Mouse (Mus musculus) hindbrain, postnatal 0 days (tissue): ENCODE data around the gene Dalrd3. TPM values are rescaled to one million over a fixed set of nuclear protein-coding genes. Genes with fewer than 3 reads are reported as not detected.
A peak's percentile ranks its signal among the peaks of the same experiment; 100 is the strongest.

ENCODE experiments used
- ATAC-seq: fragments of 200-750 bp; cut with Nextera tagmentation; 2 replicates; pipeline ENCODE4 v1.8.0; 2017; ENCODE audit warnings: mild to moderate bottlenecking, moderate TSS enrichment, moderate library complexity
- DNase-seq: peaks from one replicate; pipeline ENCODE4 v3.0.0-alpha.2; 2015; ENCODE audit warnings: low spot score
- H3K27ac ChIP-seq: fragments of 300-500 bp; sonication (generic); 2 replicates; pipeline ENCODE4 v1.5.1; 2014; ENCODE audit warnings: mild to moderate bottlenecking
- H3K27me3 ChIP-seq: fragments of 300-500 bp; sonication (generic); 2 replicates; pipeline ENCODE4 v1.6.1; 2014; ENCODE audit warnings: low read length, mixed read lengths; ENCODE audit not compliant: insufficient read depth
- H3K36me3 ChIP-seq: fragments of 300-500 bp; sonication (generic); 2 replicates; pipeline ENCODE4 v1.6.1; 2014; ENCODE audit warnings: low read length, mixed read lengths; ENCODE audit not compliant: insufficient read depth
- H3K4me1 ChIP-seq: fragments of 300-500 bp; sonication (generic); 2 replicates; pipeline ENCODE4 v1.6.1; 2014; ENCODE audit warnings: antibody characterized with exemption, low read length, mixed read lengths; ENCODE audit not compliant: insufficient read depth
- H3K4me2 ChIP-seq: fragments of 300-500 bp; sonication (generic); 2 replicates; pipeline ENCODE4 v1.6.1; 2014; ENCODE audit warnings: low read depth, mild to moderate bottlenecking, low read length, moderate library complexity, mixed read lengths
- H3K4me3 ChIP-seq: fragments of 300-500 bp; sonication (generic); 2 replicates; pipeline ENCODE4 v1.5.1; 2014; ENCODE audit warnings: low read length
- H3K9ac ChIP-seq: fragments of 300-500 bp; sonication (generic); replicated peaks from 2 replicates; pipeline ENCODE4 v1.6.1; 2014; ENCODE audit warnings: mild to moderate bottlenecking, low read length, moderate library complexity, mixed read lengths
- H3K9me3 ChIP-seq: fragments of 300-500 bp; sonication (generic); 2 replicates; pipeline ENCODE4 v1.6.1; 2016; ENCODE audit warnings: low read length, mixed read lengths
- CTCF ChIP-seq: IDR thresholded peaks from 2 replicates; pipeline ENCODE4 v1.5.1; 2016; ENCODE audit warnings: antibody characterized with exemption, control low read depth, low read depth
- WGBS: fragments of 180-500 bp; shearing (Covaris S2); extraction: QIAGEN DNeasy Blood & Tissue Kit; methylation state at CpG from one replicate; pipeline ENCODE4 v1.1.7; 2014; 5-methylcytosine and 5-hydroxymethylcytosine counted together
- polyA plus RNA-seq: library from polyadenylated mRNA; unstranded; fragments of >200 nt; fragmentation: Nextera tagmentation; extraction: Ambion mirVana; gene quantifications from 2 replicates; pipeline ENCODE4 v1.2.1, GENCODE M21; 2015
- total RNA-seq: library from RNA; depleted of rRNA; stranded (reverse); fragments of >200 nt; gene quantifications from 2 replicates; pipeline ENCODE4 v1.2.3, GENCODE M21; 2014

Gene Dalrd3
- total and polyA plus RNA-seq, 2 experiments from 2014 or later = 109 to 255 TPM

GRCm38 (mm10) chr9:108545986-108546385 lies 23.7 kb upstream of the Dalrd3 start:
- no peaks in the 10 kb centered on the region for H3K27me3 ChIP-seq
- no peak for DNase-seq
- H3K36me3 ChIP-seq = peaks cover 65% of the 10 kb centered on the region
- no peak overlapping the region for H3K4me3 ChIP-seq
- 93% methylated on average over 3 of the region's 3 CpGs for WGBS
- no peak overlapping the region for H3K27ac ChIP-seq
- H3K4me2 ChIP-seq = no peak overlapping the region
- H3K9me3 ChIP-seq = no peaks in the 10 kb centered on the region
- no peaks in the 10 kb centered on the region for H3K4me1 ChIP-seq
- H3K9ac ChIP-seq = no peak overlapping the region
- no peak for TF ChIP-seq CTCF
- ATAC-seq = no peak

DNA sequence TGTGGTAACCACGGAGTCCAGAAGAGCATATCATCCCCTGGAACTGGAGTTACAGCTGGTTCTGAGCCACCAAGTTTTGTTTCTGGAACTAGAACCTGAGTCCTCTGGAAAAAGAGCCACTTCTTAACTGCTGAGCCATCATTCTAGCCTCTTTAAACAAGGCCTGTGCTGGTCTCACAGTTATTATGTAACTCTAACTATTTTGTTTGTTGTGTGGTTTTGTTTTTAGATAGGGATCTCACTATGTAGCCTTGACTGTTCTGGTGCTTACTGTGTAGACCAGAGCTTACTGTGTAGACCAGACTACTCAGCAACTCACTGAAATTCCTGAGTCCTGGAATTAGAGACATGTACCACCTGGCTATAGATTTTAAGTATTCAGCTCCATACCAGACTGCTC lies 22.8 kb upstream of the Dalrd3 start:
- Histone ChIP-seq H3K4me2 (no peak overlapping the region), H3K4me1 (no peaks in the 10 kb centered on the region), H3K9ac (no peak overlapping the region), H3K4me3 (no peak overlapping the region), H3K27ac (no peak overlapping the region), H3K36me3 (peaks cover 62% of the 10 kb centered on the region), H3K9me3 (no peaks in the 10 kb centered on the region), H3K27me3 (no peaks in the 10 kb centered on the region)
- ATAC-seq = no peak
- whole genome bisulfite sequencing = 97% methylated on average over 1 of the region's 1 CpGs
- DNase-seq = no peak
- no peak for TF ChIP-seq CTCF

GRCm38 (mm10) chr9:108559169-108559568 lies 10.5 kb upstream of the Dalrd3 start:
- H3K27ac ChIP-seq = no peak overlapping the region
- no peaks in the 10 kb centered on the region for H3K9me3 ChIP-seq
- peaks cover 5% of the 10 kb centered on the region for H3K4me1 ChIP-seq
- H3K27me3 ChIP-seq = no peaks in the 10 kb centered on the region
- no peak overlapping the region for H3K4me2 ChIP-seq
- H3K36me3 ChIP-seq = peaks cover 52% of the 10 kb centered on the region; the same call in 1 of the 2 replicates
- WGBS = 94% methylated on average over 4 of the region's 4 CpGs
- no peak overlapping the region for H3K4me3 ChIP-seq
- DNase-seq (no peak), ATAC-seq (no peak)
- no peak for TF ChIP-seq CTCF
- H3K9ac ChIP-seq = no peak overlapping the region

- peaks cover 52% of the 10 kb centered on the region; the same call in 1 of the 2 replicates for H3K36me3 ChIP-seq
- H3K4me3 ChIP-seq = peak within 1 kb of the TSS; percentile 58
- peak; percentile 99 for DNase-seq
- peaks cover 5% of the 10 kb centered on the region for H3K4me1 ChIP-seq
- H3K27me3 ChIP-seq = no peaks in the 10 kb centered on the region
- H3K9me3 ChIP-seq = no peaks in the 10 kb centered on the region
- peak; percentile 34; the same call in 1 of the 2 replicates for TF ChIP-seq CTCF
- H3K9ac ChIP-seq = peak within 1 kb of the TSS; percentile 62
- peak within 1 kb of the TSS; percentile 76 for H3K4me2 ChIP-seq
- ATAC-seq = peak; percentile 100
- under 1% methylated on average over 51 of the region's 53 CpGs for WGBS
- H3K27ac ChIP-seq = peak within 1 kb of the TSS; percentile 68
Observed at GRCm38 (mm10) chr9:108560227-108560841, 9.4 kb upstream of the Dalrd3 start, which contains the start of gene Impdh2. Gene Impdh2, plus strand, starts transcription at chr9:108560286.

DNA sequence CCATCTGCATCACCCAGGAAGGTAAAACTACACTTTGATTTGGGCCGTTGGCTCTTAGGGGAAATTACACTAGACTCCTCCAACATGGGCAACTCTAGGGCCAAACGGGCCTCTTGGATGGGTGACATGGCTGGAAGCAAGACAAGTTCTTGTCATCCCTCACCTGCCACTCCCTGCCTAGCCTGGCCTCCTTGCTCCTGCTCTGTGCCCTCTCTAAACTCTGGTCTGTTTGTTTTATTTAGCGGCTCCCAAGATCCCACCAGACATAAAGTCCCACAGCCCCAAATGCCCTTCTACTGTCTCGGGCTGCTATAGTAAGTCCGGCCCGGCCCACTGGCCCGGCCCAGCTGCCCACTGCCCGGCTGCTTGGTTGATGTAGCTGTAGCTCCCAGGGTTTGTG lies 6.0 kb upstream of the Dalrd3 start:
- no peak for DNase-seq
- Histone ChIP-seq H3K9me3 (no peaks in the 10 kb centered on the region), H3K9ac (no peak overlapping the region), H3K4me2 (no peak overlapping the region), H3K36me3 (peaks cover 26% of the 10 kb centered on the region; the same call in 1 of the 2 replicates), H3K4me1 (peaks cover 23% of the 10 kb centered on the region), H3K27ac (no peak overlapping the region), H3K4me3 (no peak overlapping the region), H3K27me3 (no peaks in the 10 kb centered on the region)
- TF ChIP-seq CTCF = no peak
- WGBS = 92% methylated on average over 8 of the region's 8 CpGs
- no peak for ATAC-seq

GRCm38 (mm10) chr9:108564131-108564530 lies 5.6 kb upstream of the Dalrd3 start:
- Histone ChIP-seq H3K36me3 (peaks cover 21% of the 10 kb centered on the region; the same call in 1 of the 2 replicates), H3K4me1 (peaks cover 23% of the 10 kb centered on the region), H3K4me2 (no peak overlapping the region), H3K4me3 (no peak overlapping the region), H3K27me3 (no peaks in the 10 kb centered on the region), H3K27ac (no peak overlapping the region), H3K9ac (no peak overlapping the region), H3K9me3 (no peaks in the 10 kb centered on the region)
- 83% methylated on average over 7 of the region's 7 CpGs for WGBS
- TF ChIP-seq CTCF = no peak
- ATAC-seq (no peak), DNase-seq (no peak)
